In genomic region chr4:63726727-63727126, GRCm38 (mm10) we compare ENCODE assay signal across 16 mouse cellular contexts. TPM values are rescaled to one million over a fixed set of nuclear protein-coding genes. Genes with fewer than 3 reads are reported as not detected.
A peak's percentile ranks its signal among the peaks of the same experiment; 100 is the strongest.
DNase-seq lines count a peak whose midpoint lies in the region; ATAC-seq lines count a peak whose summit lies in the region.
"Had no signal": no experiment of that assay in that cellular context is flagged by ENCODE, and none has a peak within 500 bp of the region (broad histone marks: within the 10 kb centered on the region; RNA-seq: fewer than 3 reads in every experiment).

No protein-coding gene starts in this region.

- no peak overlapping the region for H3K4me3 ChIP-seq in hindbrain, embryonic 12.5 days
- no peak overlapping the region for H3K4me3 ChIP-seq in hindbrain, embryonic 16.5 days (ENCODE audit: low read length)
- no peak overlapping the region for H3K4me3 ChIP-seq in kidney, embryonic 14.5 days (ENCODE audit: low read length)
- no peak overlapping the region for H3K4me3 ChIP-seq in midbrain, embryonic 14.5 days (replicated peaks; ENCODE audit: low read depth, low read length)
- H3K4me3 ChIP-seq in midbrain, embryonic 11.5 days (ENCODE audit: low read depth, low read length) = no peak overlapping the region
- no peak overlapping the region for H3K4me3 ChIP-seq in midbrain, embryonic 16.5 days (ENCODE audit: low read depth, low read length)
- H3K4me3 ChIP-seq: embryonic facial prominence, embryonic 13.5 days; forebrain, embryonic 13.5 days; gastrocnemius, adult 2 months; heart, embryonic 12.5 days; hindbrain, embryonic 10.5 days had no signal

- H3K27ac ChIP-seq in hindbrain, embryonic 12.5 days = no peak overlapping the region
- no peak overlapping the region for H3K27ac ChIP-seq in hindbrain, embryonic 16.5 days (ENCODE audit: low read depth, low read length)
- no peak overlapping the region for H3K27ac ChIP-seq in kidney, embryonic 14.5 days (ENCODE audit: low read depth, low read length)
- no peak overlapping the region for H3K27ac ChIP-seq in midbrain, embryonic 14.5 days (replicated peaks; ENCODE audit: low read depth, low read length)
- no peak overlapping the region for H3K27ac ChIP-seq in midbrain, embryonic 11.5 days (ENCODE audit: low read depth, low read length)
- H3K27ac ChIP-seq in midbrain, embryonic 16.5 days (ENCODE audit: low read length) = no peak overlapping the region
- H3K27ac ChIP-seq: embryonic facial prominence, embryonic 13.5 days; forebrain, embryonic 13.5 days; gastrocnemius, adult 2 months; hindbrain, embryonic 10.5 days had no signal

- H3K4me2 ChIP-seq in hindbrain, embryonic 12.5 days (replicated peaks) = no peak overlapping the region
- no peak overlapping the region for H3K4me2 ChIP-seq in hindbrain, embryonic 16.5 days (ENCODE audit: low read length)
- no peak overlapping the region for H3K4me2 ChIP-seq in kidney, embryonic 14.5 days (replicated peaks; ENCODE audit: low read depth, low read length)
- H3K4me2 ChIP-seq in midbrain, embryonic 14.5 days (ENCODE audit: low read length) = no peak overlapping the region
- H3K4me2 ChIP-seq in midbrain, embryonic 11.5 days = no peak overlapping the region
- no peak overlapping the region for H3K4me2 ChIP-seq in midbrain, embryonic 16.5 days (ENCODE audit: low read length)
- H3K4me2 ChIP-seq: embryonic facial prominence, embryonic 13.5 days; forebrain, embryonic 13.5 days; heart, embryonic 12.5 days had no signal

- 57% methylated on average over 4 of the region's 4 CpGs for WGBS in hindbrain, embryonic 12.5 days
- 37% methylated on average over 4 of the region's 4 CpGs for WGBS in hindbrain, embryonic 16.5 days
- 27% methylated on average over 4 of the region's 4 CpGs for WGBS in kidney, embryonic 14.5 days
- 43% methylated on average over 4 of the region's 4 CpGs for WGBS in midbrain, embryonic 14.5 days
- WGBS in midbrain, embryonic 11.5 days = 70% methylated on average over 4 of the region's 4 CpGs
- WGBS in midbrain, embryonic 16.5 days = 43% methylated on average over 4 of the region's 4 CpGs

- no peaks in the 10 kb centered on the region for H3K4me1 ChIP-seq in hindbrain, embryonic 12.5 days
- H3K4me1 ChIP-seq in hindbrain, embryonic 16.5 days (ENCODE audit: control insufficient read depth, insufficient read depth, low read depth, low read length) = no peaks in the 10 kb centered on the region
- H3K4me1 ChIP-seq in kidney, embryonic 14.5 days (ENCODE audit: control insufficient read depth, insufficient read depth, low read length) = peaks cover 4% of the 10 kb centered on the region; the same call in 1 of the 2 replicates
- no peaks in the 10 kb centered on the region for H3K4me1 ChIP-seq in midbrain, embryonic 14.5 days (ENCODE audit: control insufficient read depth, insufficient read depth, low read length)
- no peaks in the 10 kb centered on the region for H3K4me1 ChIP-seq in midbrain, embryonic 11.5 days (ENCODE audit: control insufficient read depth, insufficient read depth, low read length)
- H3K4me1 ChIP-seq in midbrain, embryonic 16.5 days (ENCODE audit: control insufficient read depth, insufficient read depth, low read length) = no peaks in the 10 kb centered on the region
- H3K4me1 ChIP-seq: heart, embryonic 12.5 days; hindbrain, embryonic 10.5 days had no signal

- no peak overlapping the region for H3K9ac ChIP-seq in hindbrain, embryonic 12.5 days
- no peak overlapping the region for H3K9ac ChIP-seq in hindbrain, embryonic 16.5 days (ENCODE audit: low read depth, low read length)
- no peak overlapping the region for H3K9ac ChIP-seq in kidney, embryonic 14.5 days (ENCODE audit: low read depth, low read length)
- no peak overlapping the region for H3K9ac ChIP-seq in midbrain, embryonic 14.5 days (replicated peaks; ENCODE audit: low read length)
- no peak overlapping the region for H3K9ac ChIP-seq in midbrain, embryonic 11.5 days (ENCODE audit: low read length)
- H3K9ac ChIP-seq in midbrain, embryonic 16.5 days (ENCODE audit: low read depth, low read length) = no peak overlapping the region
- H3K9ac ChIP-seq: embryonic facial prominence, embryonic 13.5 days; forebrain, embryonic 13.5 days; heart, embryonic 12.5 days had no signal

- peaks cover 3% of the 10 kb centered on the region; the same call in 1 of the 2 replicates for H3K27me3 ChIP-seq in hindbrain, embryonic 12.5 days
- no peaks in the 10 kb centered on the region for H3K27me3 ChIP-seq in hindbrain, embryonic 16.5 days (replicated peaks; ENCODE audit: control insufficient read depth, insufficient read depth, low read length)
- H3K27me3 ChIP-seq in kidney, embryonic 14.5 days (ENCODE audit: control insufficient read depth, insufficient read depth, low read length) = no peaks in the 10 kb centered on the region; the same call in 1 of the 2 replicates
- H3K27me3 ChIP-seq in midbrain, embryonic 14.5 days (ENCODE audit: control insufficient read depth, insufficient read depth, low read length) = no peaks in the 10 kb centered on the region
- no peaks in the 10 kb centered on the region for H3K27me3 ChIP-seq in midbrain, embryonic 11.5 days (ENCODE audit: control insufficient read depth, insufficient read depth, low read length)
- no peaks in the 10 kb centered on the region for H3K27me3 ChIP-seq in midbrain, embryonic 16.5 days (ENCODE audit: control insufficient read depth, insufficient read depth, low read depth, low read length)
- H3K27me3 ChIP-seq: embryonic facial prominence, embryonic 13.5 days had no signal

- DNase-seq in kidney, adult 9 months = peak; percentile 59
- peak; percentile 65 for DNase-seq in midbrain, embryonic 14.5 days
- DNase-seq in midbrain, embryonic 11.5 days (ENCODE audit: low spot score, missing footprints) = no peak
- DNase-seq: cerebellum, adult 11-12 months; cerebellum, adult 9-10 months; cerebellum, postnatal 25 days; gastrocnemius, adult 2 months; gastrocnemius, postnatal 25 days had no signal

- H3K9me3 ChIP-seq in hindbrain, embryonic 12.5 days (replicated peaks) = no peaks in the 10 kb centered on the region
- H3K9me3 ChIP-seq in hindbrain, embryonic 16.5 days (ENCODE audit: control insufficient read depth, low read length) = no peaks in the 10 kb centered on the region
- H3K9me3 ChIP-seq in kidney, embryonic 14.5 days (ENCODE audit: control insufficient read depth, low read length) = no peaks in the 10 kb centered on the region
- H3K9me3 ChIP-seq in midbrain, embryonic 14.5 days (ENCODE audit: control insufficient read depth, low read length) = no peaks in the 10 kb centered on the region
- no peaks in the 10 kb centered on the region for H3K9me3 ChIP-seq in midbrain, embryonic 11.5 days (ENCODE audit: control insufficient read depth, low read length)
- H3K9me3 ChIP-seq in midbrain, embryonic 16.5 days (replicated peaks; ENCODE audit: control insufficient read depth, low read length, poor library complexity, severe bottlenecking) = no peaks in the 10 kb centered on the region
- H3K9me3 ChIP-seq: embryonic facial prominence, embryonic 13.5 days; forebrain, embryonic 13.5 days; heart, embryonic 12.5 days; hindbrain, embryonic 10.5 days had no signal

- no peaks in the 10 kb centered on the region for H3K36me3 ChIP-seq in hindbrain, embryonic 12.5 days
- no peaks in the 10 kb centered on the region for H3K36me3 ChIP-seq in hindbrain, embryonic 16.5 days (ENCODE audit: control insufficient read depth, insufficient read depth, low read length)
- no peaks in the 10 kb centered on the region for H3K36me3 ChIP-seq in kidney, embryonic 14.5 days (ENCODE audit: control insufficient read depth, insufficient read depth, low read length)
- H3K36me3 ChIP-seq in midbrain, embryonic 14.5 days (ENCODE audit: control insufficient read depth, insufficient read depth, low read length) = no peaks in the 10 kb centered on the region
- no peaks in the 10 kb centered on the region for H3K36me3 ChIP-seq in midbrain, embryonic 11.5 days (ENCODE audit: control insufficient read depth, insufficient read depth, low read length)
- H3K36me3 ChIP-seq in midbrain, embryonic 16.5 days (ENCODE audit: control insufficient read depth, insufficient read depth, low read length) = no peaks in the 10 kb centered on the region
- H3K36me3 ChIP-seq: embryonic facial prominence, embryonic 13.5 days; heart, embryonic 12.5 days; hindbrain, embryonic 10.5 days had no signal

- ATAC-seq in hindbrain, embryonic 12.5 days (ENCODE audit: low FRiP score) = 0 out of 2 replicates have a peak, but pooled peaks have one; percentile 56
- ATAC-seq in hindbrain, embryonic 16.5 days = no peak
- no peak for ATAC-seq in kidney, embryonic 14.5 days (ENCODE audit: low FRiP score, low TSS enrichment)
- peak; percentile 38; the same call in 1 of the 2 replicates for ATAC-seq in midbrain, embryonic 14.5 days (ENCODE audit: low FRiP score, low TSS enrichment)
- ATAC-seq in midbrain, embryonic 11.5 days (ENCODE audit: low FRiP score) = no peak
- peak; percentile 56; the same call in 1 of the 2 replicates for ATAC-seq in midbrain, embryonic 16.5 days

RNA-seq across cellular contexts. Expression of gene Tnfsf15, which starts 18.2 kb away (rescaled TPM):
- polyA plus RNA-seq in hindbrain, embryonic 12.5 days (2016; fragmentation: Nextera tagmentation; extraction: Ambion mirVana) = 0.06 and 0.09 TPM in 2 replicates
- polyA plus RNA-seq in hindbrain, embryonic 16.5 days (2015; fragmentation: Nextera tagmentation; extraction: Ambion mirVana) = not detected in 2 replicates
- polyA plus RNA-seq in kidney, embryonic 14.5 days (2014; fragmentation: Nextera tagmentation; extraction: Ambion mirVana) = 0.49 and 0.59 TPM in 2 replicates
- polyA plus RNA-seq in midbrain, embryonic 14.5 days (2014; fragmentation: Nextera tagmentation; extraction: Ambion mirVana) = not detected in 2 replicates
- polyA plus RNA-seq in midbrain, embryonic 11.5 days (2014; fragmentation: Nextera tagmentation; extraction: Ambion mirVana) = 0.07 TPM in 1 of 2 replicates, not detected in the other
- not detected in 2 replicates for polyA plus RNA-seq in midbrain, embryonic 16.5 days (2015; fragmentation: Nextera tagmentation; extraction: Ambion mirVana)
- polyA plus RNA-seq: embryonic facial prominence, embryonic 13.5 days; forebrain, embryonic 13.5 days; hindbrain, embryonic 10.5 days had no signal

Comparison
In these comparisons a context has a peak if more than half of its experiments do, and no peak if none do; other contexts are left out.
1. ATAC-seq: peak in hindbrain, embryonic 12.5 days (single experiment), midbrain, embryonic 14.5 days (single experiment) and midbrain, embryonic 16.5 days (single experiment); none in hindbrain, embryonic 16.5 days (single experiment), kidney, embryonic 14.5 days (single experiment) and midbrain, embryonic 11.5 days (single experiment).